In the genomic region with DNA sequence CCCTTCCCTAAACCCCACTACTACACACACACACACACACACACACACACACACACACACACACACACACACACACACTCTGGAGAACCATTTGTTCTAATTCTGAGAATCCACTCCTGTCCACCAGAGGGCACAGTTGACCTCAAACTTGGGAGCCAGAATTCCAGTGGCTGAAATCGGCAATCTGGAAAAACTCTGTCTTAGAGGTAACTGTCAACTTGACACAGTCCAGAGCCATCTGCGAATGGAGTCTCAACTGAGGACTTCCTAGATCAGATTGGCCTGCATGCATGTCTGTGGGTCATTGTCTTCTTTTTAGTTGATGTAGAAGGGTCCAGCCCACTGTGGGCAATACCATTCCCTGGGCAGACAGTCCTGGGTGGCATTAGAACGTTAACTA, we compare ENCODE assay signal across 10 mouse cellular contexts. TPM values are rescaled to one million over a fixed set of nuclear protein-coding genes. Genes with fewer than 3 reads are reported as not detected.
DNase-seq lines count a peak whose midpoint lies in the region; TF ChIP-seq lines count a peak whose summit lies in the region.
"Had no signal": no experiment of that assay in that cellular context is flagged by ENCODE, and none has a peak within 500 bp of the region (broad histone marks: within the 10 kb centered on the region; RNA-seq: fewer than 3 reads in every experiment).

No protein-coding gene starts in this region.

- TF ChIP-seq CTCF in E14TG2a.4 (conservative IDR thresholded peaks at IDR 0.05; ENCODE audit: low read length), result peak; percentile 30

- peaks cover 15% of the 10 kb centered on the region for H3K4me1 ChIP-seq in E14TG2a.4 (replicated peaks; ENCODE audit: low read depth, low read length)
- H3K4me1 ChIP-seq: embryonic facial prominence, embryonic 15.5 days; liver, embryonic 13.5 days had no signal

- no peaks in the 10 kb centered on the region for H3K36me3 ChIP-seq in E14TG2a.4 (ENCODE audit: insufficient read depth, low read length)
- H3K36me3 ChIP-seq: embryonic facial prominence, embryonic 15.5 days; liver, embryonic 13.5 days had no signal

- H3K4me3 ChIP-seq in E14TG2a.4 (replicated peaks; ENCODE audit: low read length), result no peak overlapping the region
- H3K4me3 ChIP-seq: embryonic facial prominence, embryonic 15.5 days; liver, embryonic 13.5 days had no signal

- no peaks in the 10 kb centered on the region for H3K9me3 ChIP-seq in E14TG2a.4 (ENCODE audit: low read length)
- H3K9me3 ChIP-seq: embryonic facial prominence, embryonic 15.5 days; liver, embryonic 13.5 days had no signal

- H3K27me3 ChIP-seq in E14TG2a.4 (ENCODE audit: insufficient read depth, low read length), result peaks cover 41% of the 10 kb centered on the region
- H3K27me3 ChIP-seq: embryonic facial prominence, embryonic 15.5 days had no signal

- DNase-seq in layer of hippocampus, adult 11-12 months (ENCODE audit: low spot score), result peak; percentile 73
- DNase-seq in layer of hippocampus, adult 9-11 months, result no peak
- peak; percentile 70 for DNase-seq in adipocyte (ENCODE audit: low spot score)
- peak; percentile 66 for DNase-seq in forelimb bud, embryonic 11.5 days (ENCODE audit: low read depth, low spot score)
- peak; percentile 23 to 64 for DNase-seq in layer of hippocampus, postnatal 25 days (ENCODE audit: extremely low spot score in 1 of 2, low spot score in 1 of 2)
- DNase-seq in retina, embryonic 14.5 days (ENCODE audit: low spot score), result peak; percentile 83
- no peak for DNase-seq in natural killer cell, adult 2 months (ENCODE audit: low spot score in 2 of 2)
- DNase-seq: liver, embryonic 13.5 days had no signal

RNA-seq across cellular contexts. Expression of gene Plekha1, which starts 38.1 kb away (rescaled TPM):
- 100 to 1,000 TPM in 1 of 2 experiments, 10 to 100 TPM in 1; 89.5 to 108 TPM for total RNA-seq in layer of hippocampus, postnatal 25 days (2021)

RNA-seq across cellular contexts. Expression of gene Btbd16, which starts 53.6 kb away (rescaled TPM):
- total RNA-seq in layer of hippocampus, postnatal 25 days (2021), result under 1 TPM; 0.86 to 0.87 TPM

Comparison
In these comparisons a context has a peak if more than half of its experiments do, and no peak if none do; other contexts are left out.
1. DNase-seq: peak in layer of hippocampus, adult 11-12 months (single experiment), adipocyte (single experiment), forelimb bud, embryonic 11.5 days (single experiment), layer of hippocampus, postnatal 25 days (2 of 2) and retina, embryonic 14.5 days (single experiment); none in layer of hippocampus, adult 9-11 months (single experiment) and natural killer cell, adult 2 months (0 of 2).